Mouse (Mus musculus) mesoderm, embryonic 11.5 days (tissue): ENCODE data around the gene Pi4kb.

ENCODE experiments used
- DNase-seq: peaks from one replicate; pipeline ENCODE4 v3.0.0-alpha.2; 2012; ENCODE audit warnings: low read depth, low spot score

The Pi4kb gene

GRCm38 (mm10) chr3:95056275-95056674, 81.7 kb downstream of the Pi4kb start:
- no peak for DNase-seq
